Mouse (Mus musculus) forebrain, postnatal 0 days (tissue): ENCODE measurements around the gene Zscan2. TPM values are rescaled to one million over a fixed set of nuclear protein-coding genes. Genes with fewer than 3 reads are reported as not detected.

Experiments
- ATAC-seq: fragments of 200-750 bp; cut with Nextera tagmentation; 2 replicates; pipeline ENCODE4 v1.8.0; 2017; ENCODE audit warnings: mild to moderate bottlenecking, moderate library complexity
- DNase-seq: peaks from one replicate; pipeline ENCODE4 v3.0.0-alpha.2; 2015
- H3K27ac ChIP-seq: fragments of 300-500 bp; sonication (generic); 2 replicates; pipeline ENCODE4 v1.5.1; 2014; ENCODE audit warnings: low read depth, mild to moderate bottlenecking, antibody characterized with exemption, low read length, moderate library complexity, mixed read lengths
- H3K27me3 ChIP-seq: fragments of 300-500 bp; sonication (generic); 2 replicates; pipeline ENCODE4 v1.6.1; 2014; ENCODE audit warnings: mild to moderate bottlenecking, low read length, mixed read lengths; ENCODE audit not compliant: insufficient read depth
- H3K36me3 ChIP-seq: fragments of 300-500 bp; sonication (generic); 2 replicates; pipeline ENCODE4 v1.6.1; 2014; ENCODE audit warnings: mild to moderate bottlenecking, moderate library complexity; ENCODE audit not compliant: insufficient read depth
- H3K4me1 ChIP-seq: fragments of 300-500 bp; sonication (generic); 2 replicates; pipeline ENCODE4 v1.6.1; 2014; ENCODE audit warnings: antibody characterized with exemption; ENCODE audit not compliant: insufficient read depth
- H3K4me2 ChIP-seq: fragments of 300-500 bp; sonication (generic); 2 replicates; pipeline ENCODE4 v1.6.1; 2014; ENCODE audit warnings: low read depth, mild to moderate bottlenecking, moderate library complexity
- H3K4me3 ChIP-seq: fragments of 300-500 bp; sonication (generic); 2 replicates; pipeline ENCODE4 v1.5.1; 2014; ENCODE audit warnings: low read depth, low read length, mixed read lengths
- H3K9ac ChIP-seq: fragments of 300-500 bp; sonication (generic); 2 replicates; pipeline ENCODE4 v1.6.1; 2014; ENCODE audit warnings: mild to moderate bottlenecking
- H3K9me3 ChIP-seq: fragments of 300-500 bp; sonication (generic); 2 replicates; pipeline ENCODE4 v1.6.1; 2016; ENCODE audit warnings: low read length
- CTCF ChIP-seq: sonication (generic); IDR thresholded peaks from 2 replicates; pipeline ENCODE4 v1.5.1; 2016; ENCODE audit warnings: antibody characterized with exemption, control low read depth, low read depth
- WGBS: fragments of 180-500 bp; shearing (Covaris S2); extraction: QIAGEN DNeasy Blood & Tissue Kit; methylation state at CpG from one replicate; pipeline ENCODE4 v1.1.7; 2014; 5-methylcytosine and 5-hydroxymethylcytosine counted together
- polyA plus RNA-seq: library from polyadenylated mRNA; unstranded; fragments of >200 nt; fragmentation: Nextera tagmentation; extraction: Ambion mirVana; gene quantifications from 2 replicates; pipeline ENCODE4 v1.2.1, GENCODE M21; 2015
- total RNA-seq: library from RNA; depleted of rRNA; stranded (reverse); fragments of >200 nt; gene quantifications from 2 replicates; pipeline ENCODE4 v1.2.3, GENCODE M21; 2014

Gene Zscan2
- total and polyA plus RNA-seq, 2 experiments from 2014 or later, result 3.3 to 38.3 TPM

- WGBS, result 77% methylated on average over 1 of the region's 1 CpGs
- peaks cover 47% of the 10 kb centered on the region for H3K36me3 ChIP-seq
- H3K4me1 ChIP-seq, result peaks cover 22% of the 10 kb centered on the region
- H3K9ac ChIP-seq, result no peak overlapping the region
- H3K9me3 ChIP-seq, result no peaks in the 10 kb centered on the region
- H3K4me3 ChIP-seq, result no peak overlapping the region
- no peak overlapping the region for H3K27ac ChIP-seq
- DNase-seq (no peak), ATAC-seq (no peak)
- no peaks in the 10 kb centered on the region for H3K27me3 ChIP-seq
- no peak for TF ChIP-seq CTCF
- H3K4me2 ChIP-seq, result no peak overlapping the region
Observed at GRCm38 (mm10) chr7:80864151-80864550, 3.4 kb downstream of the Zscan2 start.

- H3K4me2 ChIP-seq, result no peak overlapping the region
- H3K9me3 ChIP-seq, result no peaks in the 10 kb centered on the region
- WGBS, result 84% methylated on average over 8 of the region's 8 CpGs
- H3K9ac ChIP-seq, result no peak overlapping the region
- H3K27me3 ChIP-seq, result no peaks in the 10 kb centered on the region
- no peak for ATAC-seq
- no peak overlapping the region for H3K27ac ChIP-seq
- DNase-seq, result no peak
- H3K4me1 ChIP-seq, result peaks cover 22% of the 10 kb centered on the region
- no peak for TF ChIP-seq CTCF
- peaks cover 52% of the 10 kb centered on the region for H3K36me3 ChIP-seq
- H3K4me3 ChIP-seq, result no peak overlapping the region
Observed at GRCm38 (mm10) chr7:80864831-80865230, 4.1 kb downstream of the Zscan2 start.

- H3K27ac ChIP-seq, result no peak overlapping the region
- H3K9ac ChIP-seq, result no peak overlapping the region
- ATAC-seq, result no peak
- H3K27me3 ChIP-seq, result no peaks in the 10 kb centered on the region
- no peak for DNase-seq
- no peaks in the 10 kb centered on the region for H3K9me3 ChIP-seq
- 94% methylated on average over 7 of the region's 7 CpGs for WGBS
- H3K4me3 ChIP-seq, result no peak overlapping the region
- peaks cover 19% of the 10 kb centered on the region for H3K4me1 ChIP-seq
- no peak for TF ChIP-seq CTCF
- no peak overlapping the region for H3K4me2 ChIP-seq
- H3K36me3 ChIP-seq, result peaks cover 58% of the 10 kb centered on the region
Observed at GRCm38 (mm10) chr7:80865521-80865920, 4.8 kb downstream of the Zscan2 start.

- TF ChIP-seq CTCF, result no peak
- H3K36me3 ChIP-seq, result peaks cover 64% of the 10 kb centered on the region
- DNase-seq, result no peak
- peaks cover 17% of the 10 kb centered on the region for H3K4me1 ChIP-seq
- no peak overlapping the region for H3K9ac ChIP-seq
- H3K4me3 ChIP-seq, result no peak overlapping the region
- ATAC-seq, result no peak
- H3K27me3 ChIP-seq, result no peaks in the 10 kb centered on the region
- H3K9me3 ChIP-seq, result no peaks in the 10 kb centered on the region
- H3K4me2 ChIP-seq, result no peak overlapping the region
- H3K27ac ChIP-seq, result no peak overlapping the region
- WGBS, result 84% methylated on average over 7 of the region's 7 CpGs
Observed at GRCm38 (mm10) chr7:80866514-80867147, 5.9 kb downstream of the Zscan2 start.

DNA sequence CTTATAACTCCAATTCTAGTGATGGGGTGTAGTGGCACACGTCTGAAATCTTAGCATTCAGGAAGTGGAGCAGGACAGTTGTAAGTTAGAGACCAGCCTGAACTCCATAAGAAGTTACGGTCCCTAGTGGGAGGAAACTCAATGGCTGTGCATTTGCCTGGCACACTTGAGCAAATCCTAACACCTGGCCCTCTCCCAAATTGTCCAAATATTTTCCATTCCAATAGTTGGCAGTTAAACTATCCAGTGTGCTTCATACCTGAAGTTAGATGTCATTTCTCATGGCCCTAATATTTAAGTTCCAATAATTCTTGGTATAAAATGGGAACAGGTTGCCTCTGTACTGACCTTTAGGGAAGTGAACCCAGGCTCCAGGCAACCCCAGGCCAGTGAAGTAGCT lies 8.0 kb downstream of the Zscan2 start:
- H3K36me3 ChIP-seq, result peaks cover 68% of the 10 kb centered on the region
- H3K9me3 ChIP-seq, result no peaks in the 10 kb centered on the region
- TF ChIP-seq CTCF, result no peak
- no peak overlapping the region for H3K4me2 ChIP-seq
- ATAC-seq (no peak), DNase-seq (no peak)
- no peak overlapping the region for H3K4me3 ChIP-seq
- no peak overlapping the region for H3K27ac ChIP-seq
- H3K9ac ChIP-seq, result no peak overlapping the region
- H3K27me3 ChIP-seq, result no peaks in the 10 kb centered on the region
- 95% methylated on average over 2 of the region's 2 CpGs for WGBS
- H3K4me1 ChIP-seq, result no peaks in the 10 kb centered on the region

DNA sequence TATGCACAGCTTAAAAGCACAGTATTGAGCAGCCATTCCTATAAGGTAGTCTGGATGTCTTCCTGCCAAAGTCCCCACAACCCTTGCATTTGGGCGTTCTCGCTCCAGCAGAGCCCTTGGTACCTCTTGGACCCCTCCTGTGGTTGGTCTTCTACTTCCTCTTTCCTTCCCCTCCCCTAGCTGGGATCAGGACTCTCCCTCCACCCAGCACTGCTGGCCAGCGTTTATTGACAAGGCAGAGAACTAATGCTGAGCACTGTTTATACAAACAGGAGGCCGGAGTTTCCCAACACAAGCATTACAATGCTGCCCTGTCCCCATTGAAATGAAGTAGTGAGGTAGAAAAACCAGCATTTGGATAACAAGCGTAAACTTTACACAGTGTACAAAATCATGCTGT lies 12.3 kb downstream of the Zscan2 start:
- Histone ChIP-seq H3K9ac (no peak overlapping the region), H3K27me3 (no peaks in the 10 kb centered on the region), H3K4me3 (no peak overlapping the region), H3K4me1 (no peaks in the 10 kb centered on the region), H3K9me3 (no peaks in the 10 kb centered on the region), H3K4me2 (no peak overlapping the region), H3K27ac (no peak overlapping the region), H3K36me3 (peaks cover 74% of the 10 kb centered on the region)
- no peak for TF ChIP-seq CTCF
- DNase-seq (no peak), ATAC-seq (no peak)
- WGBS, result 72% methylated on average over 5 of the region's 5 CpGs

- Histone ChIP-seq H3K27me3 (no peaks in the 10 kb centered on the region), H3K4me2 (no peak overlapping the region), H3K9me3 (no peaks in the 10 kb centered on the region), H3K27ac (no peak overlapping the region), H3K36me3 (peaks cover 69% of the 10 kb centered on the region), H3K4me3 (no peak overlapping the region), H3K4me1 (no peaks in the 10 kb centered on the region), H3K9ac (no peak overlapping the region)
- no peak for TF ChIP-seq CTCF
- 97% methylated on average over 2 of the region's 2 CpGs for WGBS
- DNase-seq (no peak), ATAC-seq (no peak)
Observed at GRCm38 (mm10) chr7:80873631-80874030, 12.9 kb downstream of the Zscan2 start.
